Comparison of ENCODE assay signal across 25 mouse cellular contexts in genomic region chr15:93053471-93053870, GRCm38 (mm10).
DNase-seq lines count a peak whose midpoint lies in the region; ATAC-seq lines count a peak whose summit lies in the region.
"Had no signal": no experiment of that assay in that cellular context is flagged by ENCODE, and none has a peak within 500 bp of the region (broad histone marks: within the 10 kb centered on the region; RNA-seq: fewer than 3 reads in every experiment).

No protein-coding gene starts in this region.

- ATAC-seq in neural tube, embryonic 15.5 days (ENCODE audit: low FRiP score): no peak
- ATAC-seq: activated CD4-positive, CD25-positive, alpha-beta regulatory T cell, adult 4 months; CD4-positive, CD25-positive, alpha-beta regulatory T cell, adult 4 months; Patski had no signal

- no peaks in the 10 kb centered on the region for H3K36me3 ChIP-seq in neural tube, embryonic 15.5 days
- H3K36me3 ChIP-seq: G1E had no signal

- H3K9ac ChIP-seq in neural tube, embryonic 15.5 days (replicated peaks): no peak overlapping the region

- no peak overlapping the region for H3K4me2 ChIP-seq in neural tube, embryonic 15.5 days

- no peaks in the 10 kb centered on the region for H3K27me3 ChIP-seq in neural tube, embryonic 15.5 days (replicated peaks)
- H3K27me3 ChIP-seq: CH12.LX, Patski had no signal

- WGBS in neural tube, embryonic 15.5 days: 93% methylated on average over 3 of the region's 3 CpGs

- no peaks in the 10 kb centered on the region for H3K4me1 ChIP-seq in neural tube, embryonic 15.5 days

- H3K27ac ChIP-seq in neural tube, embryonic 15.5 days (replicated peaks): no peak overlapping the region

- DNase-seq in neural tube, embryonic 10.5 days (ENCODE audit: extremely low spot score, low spot score): peak; percentile 6
- DNase-seq in ES-CJ7 (ENCODE audit: low read depth, low spot score) (peak; percentile 73), R1 (ENCODE audit: low read depth, low spot score) (peak; percentile 48), ZHBTc4 (ENCODE audit: low read depth, low spot score) (peak; percentile 60)
- no peak for DNase-seq in cerebellum, postnatal 25 days
- DNase-seq in left cerebral cortex, postnatal 10 days (ENCODE audit: extremely low spot score in 1 of 2, low spot score in 2 of 2): no peak
- DNase-seq in heart, postnatal 4 days: no peak
- DNase-seq: adrenal gland, adult 2 months; adrenal gland, adult 8-10 months; adrenal gland, postnatal 10 days; adrenal gland, postnatal 14 days; adrenal gland, postnatal 25 days; adrenal gland, postnatal 36 days; B cell, adult 2 months; cerebellum, adult 11 months; cerebellum, adult 11-12 months; cerebellum, adult 18-20 months; cerebellum, adult 2 months; cerebellum, adult 8-10 months had no signal

- H3K4me3 ChIP-seq in neural tube, embryonic 15.5 days (replicated peaks): no peak overlapping the region

- intact Hi-C loops in left cerebral cortex, postnatal 10 days (cut with DNase I): no loop called here

- no peaks in the 10 kb centered on the region for H3K9me3 ChIP-seq in neural tube, embryonic 15.5 days (replicated peaks)

Comparison
In these comparisons a context has a peak if more than half of its experiments do, and no peak if none do; other contexts are left out.
1. DNase-seq: peak in neural tube, embryonic 10.5 days (single experiment), ES-CJ7 (single experiment), R1 (single experiment) and ZHBTc4 (single experiment); none in cerebellum, postnatal 25 days (0 of 2), left cerebral cortex, postnatal 10 days (0 of 2) and heart, postnatal 4 days (single experiment).